Mouse (Mus musculus) megakaryocyte, embryonic 14.5 days (primary cell): ENCODE measurements at regions not wholly inside any gene's neighbourhood (a gene's known extent, or its start where the extent isn't known, plus 50 kb on each side); places are given as distances from the start of the nearest gene placed in this dataset.

ENCODE experiments used
- FLI1 ChIP-seq: IDR thresholded peaks from 2 replicates; pipeline ENCODE4 v1.6.1; 2012; ENCODE audit warnings: low read length, inconsistent platforms, mixed read lengths
- GATA1 ChIP-seq: IDR thresholded peaks from 3 replicates; pipeline ENCODE4 v1.6.1; 2012; ENCODE audit warnings: mixed read lengths, low read length, inconsistent platforms, borderline replicate concordance

GRCm38 (mm10) chr17:84121291-84121690 is 66.5 kb downstream of the Zfp36l2 start:
- TF ChIP-seq GATA1 (no peak), FLI1 (no peak)
